Mouse (Mus musculus): ENCODE data around the gene Snca. TPM values are rescaled to one million over a fixed set of nuclear protein-coding genes. Genes with fewer than 3 reads are reported as not detected.

Gene Snca
- polyA plus RNA-seq, 1 experiment from 2014 or later = 459 TPM

- Histone ChIP-seq H3K9ac (no peak overlapping the region), H3K4me3 (replicated peaks) (no peak overlapping the region), H3K27me3 (no peaks in the 10 kb centered on the region), H3K4me2 (no peak overlapping the region), H3K9me3 (replicated peaks) (no peaks in the 10 kb centered on the region), H3K36me3 (replicated peaks) (peaks cover 65% of the 10 kb centered on the region), H3K4me1 (replicated peaks) (no peaks in the 10 kb centered on the region), H3K27ac (replicated peaks) (no peak overlapping the region)
- WGBS (ENCODE audit: insufficient replicate concordance) = 82% methylated on average over 1 of the region's 1 CpGs
- ATAC-seq (ENCODE audit: insufficient read depth) = no peak
Measured at GRCm38 (mm10) chr6:60786955-60787354, 42.7 kb downstream of the Snca start.

- no peaks in the 10 kb centered on the region for H3K9me3 ChIP-seq (replicated peaks)
- H3K27ac ChIP-seq (replicated peaks) = no peak overlapping the region
- no peaks in the 10 kb centered on the region for H3K4me1 ChIP-seq (replicated peaks)
- ATAC-seq (ENCODE audit: insufficient read depth) = no peak
- WGBS (ENCODE audit: insufficient replicate concordance) = 87% methylated on average over 1 of the region's 1 CpGs
- H3K4me3 ChIP-seq (replicated peaks) = no peak overlapping the region
- H3K36me3 ChIP-seq (replicated peaks) = peaks cover 26% of the 10 kb centered on the region
- H3K4me2 ChIP-seq = no peak overlapping the region
- H3K27me3 ChIP-seq = no peaks in the 10 kb centered on the region
- no peak overlapping the region for H3K9ac ChIP-seq
Measured at GRCm38 (mm10) chr6:60771899-60772298, 57.8 kb downstream of the Snca start.

- Histone ChIP-seq H3K4me2 (no peak overlapping the region), H3K4me3 (replicated peaks) (no peak overlapping the region)
- WGBS (ENCODE audit: insufficient replicate concordance) = 80% methylated on average over 3 of the region's 3 CpGs
Measured at GRCm38 (mm10) chr6:60765696-60766095, 64.0 kb downstream of the Snca start.

GRCm38 (mm10) chr6:60762864-60763263 lies 66.8 kb downstream of the Snca start:
- Histone ChIP-seq H3K4me1 (replicated peaks) (no peaks in the 10 kb centered on the region), H3K9me3 (replicated peaks) (no peaks in the 10 kb centered on the region)
- 88% methylated on average over 4 of the region's 4 CpGs for WGBS (ENCODE audit: insufficient replicate concordance)

More at GRCm38 (mm10) chr6:60765696-60766095, 64.0 kb downstream of the Snca start:
- H3K9ac ChIP-seq = no peak overlapping the region
- H3K36me3 ChIP-seq (replicated peaks) = peaks cover 32% of the 10 kb centered on the region
- no peak for ATAC-seq (ENCODE audit: insufficient read depth)
- H3K9me3 ChIP-seq (replicated peaks) = no peaks in the 10 kb centered on the region
- no peaks in the 10 kb centered on the region for H3K4me1 ChIP-seq (replicated peaks)
- H3K27me3 ChIP-seq = no peaks in the 10 kb centered on the region
- no peak overlapping the region for H3K27ac ChIP-seq (replicated peaks)

GRCm38 (mm10) chr6:60761710-60762109 lies 67.9 kb downstream of the Snca start:
- Histone ChIP-seq H3K36me3 (replicated peaks) (peaks cover 26% of the 10 kb centered on the region), H3K27ac (replicated peaks) (no peak overlapping the region), H3K4me2 (no peak overlapping the region), H3K4me1 (replicated peaks) (no peaks in the 10 kb centered on the region), H3K4me3 (replicated peaks) (no peak overlapping the region), H3K9ac (no peak overlapping the region), H3K9me3 (replicated peaks) (no peaks in the 10 kb centered on the region), H3K27me3 (no peaks in the 10 kb centered on the region)
- ATAC-seq (ENCODE audit: insufficient read depth) = no peak
- 69% methylated on average over 2 of the region's 2 CpGs for WGBS (ENCODE audit: insufficient replicate concordance)

More at GRCm38 (mm10) chr6:60762864-60763263, 66.8 kb downstream of the Snca start:
- Histone ChIP-seq H3K9ac (no peak overlapping the region), H3K27ac (replicated peaks) (no peak overlapping the region), H3K27me3 (no peaks in the 10 kb centered on the region), H3K36me3 (replicated peaks) (peaks cover 34% of the 10 kb centered on the region), H3K4me2 (no peak overlapping the region), H3K4me3 (replicated peaks) (no peak overlapping the region)
- ATAC-seq (ENCODE audit: insufficient read depth) = no peak

- ATAC-seq (ENCODE audit: insufficient read depth) = no peak
- no peak overlapping the region for H3K4me2 ChIP-seq
- no peaks in the 10 kb centered on the region for H3K4me1 ChIP-seq (replicated peaks)
- no peak overlapping the region for H3K27ac ChIP-seq (replicated peaks)
- no peaks in the 10 kb centered on the region for H3K27me3 ChIP-seq
- peaks cover 21% of the 10 kb centered on the region for H3K36me3 ChIP-seq (replicated peaks)
- WGBS (ENCODE audit: insufficient replicate concordance) = 83% methylated on average over 1 of the region's 1 CpGs
- no peak overlapping the region for H3K4me3 ChIP-seq (replicated peaks)
- H3K9ac ChIP-seq = no peak overlapping the region
- no peaks in the 10 kb centered on the region for H3K9me3 ChIP-seq (replicated peaks)
Measured at GRCm38 (mm10) chr6:60754975-60755374, 74.7 kb downstream of the Snca start.

- Histone ChIP-seq H3K27ac (replicated peaks) (no peak overlapping the region), H3K9ac (no peak overlapping the region), H3K27me3 (no peaks in the 10 kb centered on the region), H3K4me1 (replicated peaks) (no peaks in the 10 kb centered on the region), H3K36me3 (replicated peaks) (peaks cover 57% of the 10 kb centered on the region), H3K4me3 (replicated peaks) (no peak overlapping the region), H3K9me3 (replicated peaks) (no peaks in the 10 kb centered on the region), H3K4me2 (no peak overlapping the region)
- ATAC-seq (ENCODE audit: insufficient read depth) = no peak
Measured at GRCm38 (mm10) chr6:60745965-60746364, 83.7 kb downstream of the Snca start.

GRCm38 (mm10) chr6:60741427-60742071 lies 88.1 kb downstream of the Snca start:
- Histone ChIP-seq H3K9ac (no peak overlapping the region), H3K27ac (replicated peaks) (no peak overlapping the region), H3K4me1 (replicated peaks) (no peaks in the 10 kb centered on the region), H3K4me3 (replicated peaks) (no peak overlapping the region), H3K4me2 (no peak overlapping the region), H3K27me3 (no peaks in the 10 kb centered on the region), H3K36me3 (replicated peaks) (peaks cover 55% of the 10 kb centered on the region), H3K9me3 (replicated peaks) (no peaks in the 10 kb centered on the region)
- 89% methylated on average over 2 of the region's 2 CpGs for WGBS (ENCODE audit: insufficient replicate concordance)
- ATAC-seq (ENCODE audit: insufficient read depth) = no peak

GRCm38 (mm10) chr6:60739776-60740175 lies 89.9 kb downstream of the Snca start:
- H3K4me2 ChIP-seq = no peak overlapping the region
- WGBS (ENCODE audit: insufficient replicate concordance) = 78% methylated on average over 1 of the region's 1 CpGs
- no peaks in the 10 kb centered on the region for H3K27me3 ChIP-seq
- no peak overlapping the region for H3K9ac ChIP-seq
- no peaks in the 10 kb centered on the region for H3K4me1 ChIP-seq (replicated peaks)
- H3K36me3 ChIP-seq (replicated peaks) = peaks cover 48% of the 10 kb centered on the region
- H3K4me3 ChIP-seq (replicated peaks) = no peak overlapping the region
- no peaks in the 10 kb centered on the region for H3K9me3 ChIP-seq (replicated peaks)
- H3K27ac ChIP-seq (replicated peaks) = no peak overlapping the region
- no peak for ATAC-seq (ENCODE audit: insufficient read depth)

- 56% methylated on average over 2 of the region's 2 CpGs for WGBS (ENCODE audit: insufficient replicate concordance)
Measured at GRCm38 (mm10) chr6:60731164-60731563, 98.5 kb downstream of the Snca start.

GRCm38 (mm10) chr6:60724110-60724829 lies 105.4 kb downstream of the Snca start:
- H3K4me1 ChIP-seq (replicated peaks) = no peaks in the 10 kb centered on the region
- H3K27ac ChIP-seq (replicated peaks) = no peak overlapping the region
- H3K9me3 ChIP-seq (replicated peaks) = no peaks in the 10 kb centered on the region
- no peak overlapping the region for H3K9ac ChIP-seq
- H3K4me2 ChIP-seq = no peak overlapping the region
- no peaks in the 10 kb centered on the region for H3K36me3 ChIP-seq (replicated peaks)
- no peak for ATAC-seq (ENCODE audit: insufficient read depth)
- no peaks in the 10 kb centered on the region for H3K27me3 ChIP-seq
- 69% methylated on average over 2 of the region's 2 CpGs for WGBS (ENCODE audit: insufficient replicate concordance)
- H3K4me3 ChIP-seq (replicated peaks) = no peak overlapping the region

More at GRCm38 (mm10) chr6:60731164-60731563, 98.5 kb downstream of the Snca start:
- Histone ChIP-seq H3K27ac (replicated peaks) (no peak overlapping the region), H3K4me3 (replicated peaks) (no peak overlapping the region), H3K36me3 (replicated peaks) (peaks cover 41% of the 10 kb centered on the region), H3K27me3 (no peaks in the 10 kb centered on the region), H3K4me1 (replicated peaks) (no peaks in the 10 kb centered on the region), H3K9ac (no peak overlapping the region), H3K4me2 (no peak overlapping the region), H3K9me3 (replicated peaks) (no peaks in the 10 kb centered on the region)
- ATAC-seq (ENCODE audit: insufficient read depth) = no peak
